Mouse (Mus musculus) hindbrain, embryonic 15.5 days (tissue): ENCODE data around the gene Adamts20. TPM values are rescaled to one million over a fixed set of nuclear protein-coding genes. Genes with fewer than 3 reads are reported as not detected.
"Not testable (repeated sequence)": the region's sequence is repeated elsewhere in the genome, so short reads cannot be mapped to it uniquely, and the experiment has no call there.

Experiments
- ATAC-seq: fragments of 200-750 bp; cut with Nextera tagmentation; 2 replicates; pipeline ENCODE4 v1.8.0; 2017; ENCODE audit warnings: low read depth, moderate number of reproducible peaks, moderate TSS enrichment; ENCODE audit not compliant: low FRiP score
- H3K27ac ChIP-seq: fragments of 300-500 bp; sonication (generic); replicated peaks from 2 replicates; pipeline ENCODE4 v1.5.1; 2015; ENCODE audit warnings: mild to moderate bottlenecking, inconsistent platforms
- H3K27me3 ChIP-seq: fragments of 300-500 bp; sonication (generic); 2 replicates; pipeline ENCODE4 v1.6.1; 2015; ENCODE audit warnings: control low read depth, inconsistent platforms
- H3K36me3 ChIP-seq: fragments of 300-500 bp; sonication (generic); 2 replicates; pipeline ENCODE4 v1.6.1; 2015; ENCODE audit warnings: control low read depth, inconsistent platforms
- H3K4me1 ChIP-seq: fragments of 300-500 bp; sonication (generic); replicated peaks from 2 replicates; pipeline ENCODE4 v1.6.1; 2015; ENCODE audit warnings: control low read depth, inconsistent platforms
- H3K4me2 ChIP-seq: fragments of 300-500 bp; sonication (generic); 2 replicates; pipeline ENCODE4 v1.6.1; 2015; ENCODE audit warnings: moderate library complexity, mild to moderate bottlenecking, inconsistent platforms
- H3K4me3 ChIP-seq: fragments of 300-500 bp; sonication (generic); 2 replicates; pipeline ENCODE4 v1.5.1; 2015; ENCODE audit warnings: mild to moderate bottlenecking, inconsistent platforms
- H3K9ac ChIP-seq: fragments of 300-500 bp; sonication (generic); 2 replicates; pipeline ENCODE4 v1.6.1; 2015; ENCODE audit warnings: inconsistent platforms
- H3K9me3 ChIP-seq: fragments of 300-500 bp; sonication (generic); 2 replicates; pipeline ENCODE4 v1.6.1; 2016; ENCODE audit warnings: control low read depth, inconsistent platforms
- WGBS: fragments of 180-500 bp; shearing (Covaris S2); methylation state at CpG from one replicate; pipeline ENCODE4 v1.1.7; 2015; 5-methylcytosine and 5-hydroxymethylcytosine counted together
- polyA plus RNA-seq: library from polyadenylated mRNA; unstranded; fragments of >200 nt; fragmentation: Nextera tagmentation; extraction: Ambion mirVana; gene quantifications from 2 replicates; pipeline ENCODE4 v1.2.1, GENCODE M21; 2015

The Adamts20 gene
- polyA plus RNA-seq = 3.3 and 4.4 TPM in 2 replicates

DNA sequence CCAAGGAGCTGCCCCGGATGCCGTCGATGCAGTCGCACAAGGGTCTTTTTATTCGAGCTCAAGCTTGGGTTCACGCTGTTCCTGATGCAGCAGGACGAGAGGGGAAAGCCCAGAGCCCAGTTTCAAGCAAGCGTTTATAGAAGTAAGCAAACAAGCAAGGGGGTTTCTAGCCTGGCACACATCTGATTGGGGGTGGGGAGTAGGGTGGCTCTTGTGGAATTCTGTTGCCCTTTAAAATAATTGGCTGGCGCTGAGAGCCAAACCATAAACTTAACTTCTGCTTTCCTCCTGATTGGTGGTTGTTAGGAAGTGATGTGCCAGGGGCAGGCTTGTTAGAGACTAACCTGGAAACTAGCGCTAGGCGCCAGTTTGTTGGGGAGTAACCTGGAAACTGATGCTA is at the start of gene Adamts20:
Adamts20 (minus strand) TSS at position 101 of the 400 bp plus-strand sequence.
- H3K27me3 ChIP-seq = no peaks in the 10 kb centered on the region
- H3K9me3 ChIP-seq = no peaks in the 10 kb centered on the region
- H3K27ac ChIP-seq = no peak within 1 kb of the TSS
- H3K4me2 ChIP-seq = no peak within 1 kb of the TSS
- no peak within 1 kb of the TSS for H3K4me3 ChIP-seq
- H3K36me3 ChIP-seq = no peaks in the 10 kb centered on the region
- H3K9ac ChIP-seq = no peak within 1 kb of the TSS
- no peaks in the 10 kb centered on the region for H3K4me1 ChIP-seq
- ATAC-seq = no peak
- WGBS = 69% methylated on average over 11 of the region's 11 CpGs

- no peak overlapping the region for H3K4me3 ChIP-seq
- H3K36me3 ChIP-seq = no peaks in the 10 kb centered on the region
- H3K27me3 ChIP-seq = no peaks in the 10 kb centered on the region
- WGBS = 53% methylated on average over 12 of the region's 12 CpGs
- H3K4me2 ChIP-seq = no peak overlapping the region
- 0 out of 2 replicates have a peak, but pooled peaks cover 5% of the 10 kb centered on the region for H3K4me1 ChIP-seq
- no peaks in the 10 kb centered on the region for H3K9me3 ChIP-seq
- ATAC-seq = no peak
- no peak overlapping the region for H3K9ac ChIP-seq
- H3K27ac ChIP-seq = no peak overlapping the region; the same call in 1 of the 2 replicates
Observed at GRCm38 (mm10) chr15:94503451-94504215, 38.4 kb upstream of the Adamts20 start.

DNA sequence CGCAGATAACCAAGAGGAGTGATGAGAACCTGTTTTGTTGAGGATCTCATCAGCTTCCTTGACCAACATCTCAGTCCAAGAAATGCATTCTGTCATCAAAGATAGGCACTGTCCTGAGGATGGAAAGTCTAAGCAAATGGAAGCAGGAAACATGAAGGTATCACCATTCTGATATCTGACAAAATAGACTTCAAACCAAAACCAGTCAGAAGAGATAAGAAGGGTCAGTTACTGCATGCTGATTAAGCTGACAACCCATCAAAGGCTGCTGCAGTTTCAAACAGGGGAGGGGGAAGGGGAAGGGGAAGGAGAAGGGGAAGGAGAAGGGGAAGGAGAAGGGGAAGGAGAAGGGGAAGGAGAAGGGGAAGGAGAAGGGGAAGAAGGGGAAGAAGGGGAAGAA is 34.0 kb upstream of the Adamts20 start:
- WGBS = 94% methylated on average over 1 of the region's 1 CpGs
- peaks cover 3% of the 10 kb centered on the region; the same call in 1 of the 2 replicates for H3K9me3 ChIP-seq
- H3K4me2 ChIP-seq = no peak overlapping the region
- H3K4me3 ChIP-seq = no peak overlapping the region
- no peaks in the 10 kb centered on the region for H3K27me3 ChIP-seq
- H3K4me1 ChIP-seq = 0 out of 2 replicates have a peak, but pooled peaks cover 2% of the 10 kb centered on the region
- no peak overlapping the region for H3K9ac ChIP-seq
- ATAC-seq = no peak
- no peaks in the 10 kb centered on the region for H3K36me3 ChIP-seq
- H3K27ac ChIP-seq = no peak overlapping the region

- ATAC-seq = no peak
- Histone ChIP-seq H3K27me3 (no peaks in the 10 kb centered on the region), H3K4me3 (no peak overlapping the region), H3K36me3 (no peaks in the 10 kb centered on the region), H3K27ac (no peak overlapping the region), H3K4me2 (no peak overlapping the region), H3K9me3 (peaks cover 5% of the 10 kb centered on the region; the same call in 1 of the 2 replicates), H3K4me1 (no peaks in the 10 kb centered on the region), H3K9ac (no peak overlapping the region)
- WGBS = 73% methylated on average over 10 of the region's 10 CpGs
Observed at GRCm38 (mm10) chr15:94495936-94496335, 30.7 kb upstream of the Adamts20 start.

GRCm38 (mm10) chr15:94494445-94494844 is 29.2 kb upstream of the Adamts20 start:
- ATAC-seq = no peak

GRCm38 (mm10) chr15:94489433-94489832 is 24.2 kb upstream of the Adamts20 start:
- 90% methylated on average over 2 of the region's 2 CpGs for WGBS
- Histone ChIP-seq H3K27ac (no peak overlapping the region), H3K27me3 (no peaks in the 10 kb centered on the region), H3K9ac (no peak overlapping the region), H3K4me2 (no peak overlapping the region), H3K9me3 (peaks cover 4% of the 10 kb centered on the region; the same call in 1 of the 2 replicates), H3K4me1 (no peaks in the 10 kb centered on the region), H3K4me3 (no peak overlapping the region), H3K36me3 (no peaks in the 10 kb centered on the region)
- no peak for ATAC-seq

More at GRCm38 (mm10) chr15:94494445-94494844, 29.2 kb upstream of the Adamts20 start:
- H3K9me3 ChIP-seq = peaks cover 5% of the 10 kb centered on the region; the same call in 1 of the 2 replicates
- H3K9ac ChIP-seq = no peak overlapping the region
- H3K4me2 ChIP-seq = no peak overlapping the region
- H3K27ac ChIP-seq = no peak overlapping the region
- no peaks in the 10 kb centered on the region for H3K27me3 ChIP-seq
- H3K4me1 ChIP-seq = no peaks in the 10 kb centered on the region
- WGBS = 97% methylated on average over 1 of the region's 1 CpGs
- no peaks in the 10 kb centered on the region for H3K36me3 ChIP-seq
- H3K4me3 ChIP-seq = no peak overlapping the region

DNA sequence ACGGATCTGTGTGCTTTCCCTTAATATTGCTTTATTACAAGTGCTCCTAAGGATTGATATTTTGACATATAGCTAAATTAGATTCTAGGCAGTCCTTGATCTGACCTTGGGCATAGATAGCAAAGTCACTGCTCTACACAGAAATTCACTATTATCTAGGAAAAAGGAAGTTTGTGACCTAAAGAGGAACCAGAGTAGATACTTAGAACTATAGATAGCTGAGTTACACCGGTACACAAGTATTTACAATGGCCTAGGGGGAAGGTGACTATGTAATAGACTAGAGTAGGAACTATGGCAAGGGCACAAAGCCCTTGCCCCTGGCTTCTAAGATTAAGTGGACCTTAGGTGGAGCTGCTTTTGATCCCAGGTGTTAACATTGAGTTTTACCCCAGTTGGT is 22.8 kb upstream of the Adamts20 start:
- not testable (repeated sequence) for H3K27ac ChIP-seq, H3K4me3 ChIP-seq, H3K4me2 ChIP-seq, H3K36me3 ChIP-seq, H3K9me3 ChIP-seq, H3K4me1 ChIP-seq, H3K27me3 ChIP-seq, ATAC-seq, H3K9ac ChIP-seq
- 91% methylated on average over 2 of the region's 2 CpGs for WGBS

DNA sequence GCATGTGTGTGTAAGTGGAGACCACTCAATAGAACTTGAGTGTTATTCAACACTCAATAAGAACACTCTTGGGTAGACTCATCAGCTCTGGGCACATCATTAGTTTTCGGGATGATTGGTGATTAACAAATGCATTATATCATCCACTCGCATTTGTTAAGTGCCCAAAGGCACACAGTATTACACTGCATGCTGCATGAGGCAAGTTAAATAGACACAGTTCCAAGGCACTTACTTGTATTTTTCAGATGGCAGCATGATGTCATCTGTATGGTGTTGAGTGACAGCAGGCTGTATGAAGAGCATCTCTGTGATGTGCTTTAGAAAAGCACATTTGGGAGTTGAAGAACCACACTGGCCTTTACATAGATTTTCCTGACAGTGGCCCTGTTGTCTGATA is 17.3 kb upstream of the Adamts20 start:
- H3K9me3 ChIP-seq = no peaks in the 10 kb centered on the region
- peaks cover 12% of the 10 kb centered on the region for H3K4me1 ChIP-seq
- 77% methylated on average over 2 of the region's 2 CpGs for WGBS
- no peaks in the 10 kb centered on the region for H3K27me3 ChIP-seq
- no peak overlapping the region for H3K4me3 ChIP-seq
- H3K36me3 ChIP-seq = no peaks in the 10 kb centered on the region
- no peak for ATAC-seq
- no peak overlapping the region for H3K9ac ChIP-seq
- no peak overlapping the region for H3K27ac ChIP-seq
- H3K4me2 ChIP-seq = no peak overlapping the region

DNA sequence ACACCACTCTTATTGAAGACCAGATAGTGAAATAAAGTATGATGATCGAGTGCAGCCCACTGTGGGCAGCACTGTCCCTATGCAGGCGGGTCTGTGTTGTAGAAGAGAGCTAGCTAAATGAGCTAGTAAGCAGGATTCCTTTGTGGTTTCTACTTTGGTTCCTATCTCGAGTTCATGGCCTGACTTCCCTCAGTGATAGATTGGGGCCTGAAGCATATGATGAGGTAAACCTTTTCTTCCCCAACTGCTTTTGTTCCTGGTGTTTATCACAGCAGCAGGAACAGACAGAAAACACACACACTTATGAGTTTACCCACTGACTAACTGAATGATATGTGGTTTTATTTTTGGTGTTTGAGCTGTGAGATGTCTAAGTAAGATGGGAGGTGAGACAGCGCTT is 15.6 kb upstream of the Adamts20 start:
- peaks cover 14% of the 10 kb centered on the region for H3K4me1 ChIP-seq
- 95% methylated on average over 4 of the region's 4 CpGs for WGBS
- no peaks in the 10 kb centered on the region for H3K36me3 ChIP-seq
- H3K9me3 ChIP-seq = no peaks in the 10 kb centered on the region
- H3K4me2 ChIP-seq = no peak overlapping the region
- no peak for ATAC-seq
- H3K27ac ChIP-seq = no peak overlapping the region
- no peaks in the 10 kb centered on the region for H3K27me3 ChIP-seq
- H3K4me3 ChIP-seq = no peak overlapping the region
- H3K9ac ChIP-seq = no peak overlapping the region

DNA sequence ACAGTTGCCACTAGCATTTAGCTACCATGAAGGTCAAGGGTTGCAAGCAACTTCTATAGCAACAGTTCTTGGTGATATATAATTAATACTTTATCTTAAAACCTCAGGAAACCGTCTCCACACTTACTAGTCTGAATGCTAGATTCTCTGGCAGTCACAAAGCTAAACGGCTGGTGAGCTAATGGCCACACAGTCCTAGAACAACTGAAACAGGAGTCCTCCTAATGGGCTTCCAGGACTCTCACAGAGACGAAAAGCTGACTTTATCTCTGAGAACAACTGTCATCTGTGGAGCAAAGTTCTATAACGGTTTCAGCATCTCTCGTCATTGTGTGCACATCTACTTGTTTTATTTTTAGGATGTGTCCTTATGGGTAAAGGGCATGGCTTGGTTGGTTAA is 15.0 kb upstream of the Adamts20 start:
- no peak for ATAC-seq
- Histone ChIP-seq H3K27me3 (no peaks in the 10 kb centered on the region), H3K4me1 (peaks cover 14% of the 10 kb centered on the region), H3K9ac (no peak overlapping the region), H3K36me3 (no peaks in the 10 kb centered on the region), H3K9me3 (no peaks in the 10 kb centered on the region), H3K4me2 (no peak overlapping the region), H3K4me3 (no peak overlapping the region), H3K27ac (no peak overlapping the region)
- 85% methylated on average over 5 of the region's 5 CpGs for WGBS

GRCm38 (mm10) chr15:94479513-94480136 is 14.4 kb upstream of the Adamts20 start:
- no peak overlapping the region for H3K27ac ChIP-seq
- H3K27me3 ChIP-seq = no peaks in the 10 kb centered on the region
- no peak overlapping the region for H3K9ac ChIP-seq
- no peaks in the 10 kb centered on the region for H3K9me3 ChIP-seq
- no peaks in the 10 kb centered on the region for H3K36me3 ChIP-seq
- no peak overlapping the region for H3K4me2 ChIP-seq
- no peak for ATAC-seq
- no peak overlapping the region for H3K4me3 ChIP-seq
- peaks cover 14% of the 10 kb centered on the region for H3K4me1 ChIP-seq
- 65% methylated on average over 3 of the region's 3 CpGs for WGBS

DNA sequence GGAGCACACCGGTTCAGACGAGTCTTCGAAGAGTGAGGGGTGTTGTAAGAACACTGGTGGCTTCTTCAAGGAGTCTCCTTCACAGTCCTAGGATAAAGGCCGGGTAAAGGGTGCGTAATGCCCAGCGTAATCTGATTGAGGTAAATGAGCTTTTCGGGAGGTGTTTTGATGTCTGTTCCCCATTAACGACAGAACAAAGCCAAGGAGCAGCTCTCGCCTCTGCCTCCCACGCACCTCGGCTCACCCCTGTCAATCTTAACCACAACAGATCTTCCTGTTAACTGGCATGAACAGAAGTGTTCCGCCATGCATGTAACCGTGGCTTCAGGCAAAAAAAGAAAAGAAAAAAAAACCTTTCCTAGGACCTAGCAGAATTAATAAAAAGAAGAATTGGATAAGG is 13.5 kb upstream of the Adamts20 start:
- Histone ChIP-seq H3K27ac (no peak overlapping the region), H3K4me1 (peaks cover 14% of the 10 kb centered on the region), H3K27me3 (no peaks in the 10 kb centered on the region), H3K9ac (no peak overlapping the region), H3K4me3 (no peak overlapping the region), H3K9me3 (no peaks in the 10 kb centered on the region), H3K4me2 (no peak overlapping the region), H3K36me3 (no peaks in the 10 kb centered on the region)
- 36% methylated on average over 13 of the region's 13 CpGs for WGBS
- no peak for ATAC-seq
